Comparison of ENCODE assay signal across 26 mouse cellular contexts in the genomic region with DNA sequence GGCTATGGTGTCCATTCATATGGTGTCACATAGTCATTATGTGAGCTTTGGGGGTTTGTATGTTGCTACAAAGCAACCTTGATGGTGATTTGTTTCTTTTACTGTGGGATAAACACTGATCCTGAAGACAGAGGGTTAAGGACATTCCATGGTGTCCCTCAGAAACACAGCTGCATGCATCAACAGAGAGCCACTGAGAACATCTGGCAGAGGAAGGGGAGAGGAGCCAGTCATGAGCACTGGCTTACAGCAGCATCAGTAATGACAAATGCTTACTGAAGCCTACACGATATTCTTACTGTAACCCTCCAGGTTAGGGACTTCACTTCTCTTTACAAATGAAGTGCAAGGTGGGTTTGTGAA. TPM values are rescaled to one million over a fixed set of nuclear protein-coding genes. Genes with fewer than 3 reads are reported as not detected.
DNase-seq lines count a peak whose midpoint lies in the region; ATAC-seq and TF ChIP-seq lines count a peak whose summit lies in the region.
"Had no signal": no experiment of that assay in that cellular context is flagged by ENCODE, and none has a peak within 500 bp of the region (broad histone marks: within the 10 kb centered on the region; RNA-seq: fewer than 3 reads in every experiment).

No protein-coding gene starts in this region.

- H3K4me3 ChIP-seq in gastrocnemius, adult 2 months, result no peak overlapping the region
- no peak overlapping the region for H3K4me3 ChIP-seq in heart, embryonic 16.5 days (ENCODE audit: low read length)
- H3K4me3 ChIP-seq in kidney, postnatal 0 days (replicated peaks; ENCODE audit: low read depth, low read length), result no peak overlapping the region
- no peak overlapping the region for H3K4me3 ChIP-seq in brown adipose tissue, adult 24 weeks (ENCODE audit: insufficient read depth, low read depth, low read length)
- H3K4me3 ChIP-seq: forebrain, embryonic 13.5 days; hindbrain, embryonic 15.5 days; limb, embryonic 13.5 days; liver, embryonic 12.5 days; megakaryocyte, embryonic 14.5 days; midbrain, embryonic 15.5 days; neural tube, embryonic 15.5 days had no signal

- intact Hi-C loops in gastrocnemius, adult 2 months (cut with DNase I), result no loop called here

- no peak overlapping the region for H3K4me2 ChIP-seq in heart, embryonic 16.5 days (ENCODE audit: low read depth, low read length)
- no peak overlapping the region for H3K4me2 ChIP-seq in kidney, postnatal 0 days (ENCODE audit: low read length)
- H3K4me2 ChIP-seq: forebrain, embryonic 13.5 days; hindbrain, embryonic 15.5 days; limb, embryonic 13.5 days; liver, embryonic 12.5 days; midbrain, embryonic 15.5 days; neural tube, embryonic 15.5 days had no signal

- H3K27ac ChIP-seq in gastrocnemius, adult 2 months, result peak overlapping the region; percentile 80
- peak overlapping the region; percentile 69 for H3K27ac ChIP-seq in heart, embryonic 16.5 days (ENCODE audit: low read length)
- peak overlapping the region; percentile 54 for H3K27ac ChIP-seq in kidney, postnatal 0 days
- peak overlapping the region; percentile 54 for H3K27ac ChIP-seq in brown adipose tissue, adult 24 weeks (replicated peaks; ENCODE audit: low read depth, low read length)
- H3K27ac ChIP-seq: hindbrain, embryonic 15.5 days; limb, embryonic 13.5 days; liver, embryonic 12.5 days; midbrain, embryonic 15.5 days had no signal

- no peak for TF ChIP-seq CTCF in gastrocnemius, adult 2 months (IDR thresholded peaks at IDR 0.05)
- no peak for TF ChIP-seq CTCF in kidney, postnatal 0 days (IDR thresholded peaks at IDR 0.05; ENCODE audit: low read depth)

- H3K4me1 ChIP-seq in heart, embryonic 16.5 days (ENCODE audit: control insufficient read depth, insufficient read depth, low read length), result peaks cover 59% of the 10 kb centered on the region
- H3K4me1 ChIP-seq in kidney, postnatal 0 days (replicated peaks; ENCODE audit: insufficient read depth, low read length), result peaks cover 39% of the 10 kb centered on the region
- peaks cover 39% of the 10 kb centered on the region for H3K4me1 ChIP-seq in brown adipose tissue, adult 24 weeks (ENCODE audit: control insufficient read depth, insufficient read depth, insufficient read length, low read length)
- H3K4me1 ChIP-seq: megakaryocyte, embryonic 14.5 days had no signal

- H3K27me3 ChIP-seq in heart, embryonic 16.5 days (ENCODE audit: control insufficient read depth, insufficient read depth, low read length), result no peaks in the 10 kb centered on the region
- no peaks in the 10 kb centered on the region for H3K27me3 ChIP-seq in kidney, postnatal 0 days (ENCODE audit: insufficient read depth, low read length)
- H3K27me3 ChIP-seq: forebrain, embryonic 13.5 days; hindbrain, embryonic 15.5 days; limb, embryonic 13.5 days; liver, embryonic 12.5 days; megakaryocyte, embryonic 14.5 days; midbrain, embryonic 15.5 days; neural tube, embryonic 15.5 days; Patski had no signal

- no peak for DNase-seq in gastrocnemius, adult 2 months
- DNase-seq in gastrocnemius, adult 18-20 months (ENCODE audit: low spot score), result no peak
- no peak for DNase-seq in heart, adult 8-10 months (ENCODE audit: low spot score)
- DNase-seq in kidney, postnatal 0 days (ENCODE audit: low spot score), result no peak
- no peak for DNase-seq in kidney, postnatal 10 days
- no peak for DNase-seq in thymus, postnatal 4 days
- DNase-seq: adrenal gland, postnatal 36 days; cerebellum, adult 11-12 months; cerebellum, postnatal 14 days; layer of hippocampus, adult 9-11 months; lung, adult 18-20 months; lung, postnatal 14 days; right cerebral cortex, adult 18-20 months; right cerebral cortex, postnatal 4 days; thymus, postnatal 14 days had no signal

- no peaks in the 10 kb centered on the region for H3K36me3 ChIP-seq in heart, embryonic 16.5 days (ENCODE audit: control insufficient read depth, insufficient read depth)
- H3K36me3 ChIP-seq in kidney, postnatal 0 days (ENCODE audit: insufficient read depth, low read length), result no peaks in the 10 kb centered on the region
- H3K36me3 ChIP-seq: G1E; hindbrain, embryonic 15.5 days; limb, embryonic 13.5 days; liver, embryonic 12.5 days; midbrain, embryonic 15.5 days; neural tube, embryonic 15.5 days had no signal

- no peak overlapping the region for H3K9ac ChIP-seq in heart, embryonic 16.5 days (ENCODE audit: low read length)
- no peak overlapping the region for H3K9ac ChIP-seq in kidney, postnatal 0 days (ENCODE audit: low read depth, low read length)
- H3K9ac ChIP-seq: forebrain, embryonic 13.5 days; hindbrain, embryonic 15.5 days; limb, embryonic 13.5 days; liver, embryonic 12.5 days; midbrain, embryonic 15.5 days; neural tube, embryonic 15.5 days had no signal

- no peaks in the 10 kb centered on the region for H3K9me3 ChIP-seq in heart, embryonic 16.5 days (replicated peaks; ENCODE audit: control insufficient read depth, low read length)
- no peaks in the 10 kb centered on the region for H3K9me3 ChIP-seq in kidney, postnatal 0 days (replicated peaks; ENCODE audit: low read length)
- H3K9me3 ChIP-seq: forebrain, embryonic 13.5 days; hindbrain, embryonic 15.5 days; limb, embryonic 13.5 days; liver, embryonic 12.5 days; midbrain, embryonic 15.5 days; neural tube, embryonic 15.5 days had no signal

- ATAC-seq in heart, embryonic 16.5 days (replicated peaks; ENCODE audit: extremely low read depth, insufficient read depth, low FRiP score), result no peak
- no peak for ATAC-seq in kidney, postnatal 0 days (replicated peaks; ENCODE audit: low FRiP score, low read depth)
- ATAC-seq: forebrain, embryonic 13.5 days; midbrain, embryonic 15.5 days had no signal

- 78% methylated on average over 1 of the region's 1 CpGs for WGBS in heart, embryonic 16.5 days
- WGBS in kidney, postnatal 0 days, result 72% methylated on average over 1 of the region's 1 CpGs

RNA-seq across cellular contexts. Expression of a gene that starts 24.1 kb away (rescaled TPM):
- total RNA-seq in gastrocnemius, adult 2 months (2021), result 100 to 1,000 TPM in 1 of 2 experiments, 10 to 100 TPM in 1; 66.5 to 103 TPM
- 10 to 100 TPM; 68.7 to 96.8 TPM for total RNA-seq in gastrocnemius, adult 18-20 months (2021)
- 175 and 187 TPM in 2 replicates for polyA plus RNA-seq in heart, embryonic 16.5 days (2015; fragmentation: Nextera tagmentation; extraction: Ambion mirVana)
- 100 to 1,000 TPM; 121 to 133 (median 126) TPM for total RNA-seq in heart, adult 8-10 months (2022)
- polyA plus RNA-seq in kidney, postnatal 0 days (2015; fragmentation: Nextera tagmentation; extraction: Ambion mirVana), result 360 and 361 TPM in 2 replicates
- polyA plus RNA-seq in brown adipose tissue, adult 24 weeks (2012; ENCODE audit: insufficient read depth, insufficient read length, missing spikeins), result 71.4 and 80.5 TPM in 2 replicates
- polyA plus RNA-seq: G1E had no signal
